Mouse (Mus musculus) olfactory bulb, adult 2 months (tissue): ENCODE data around the gene Acbd7.

Source experiments
- CTCF ChIP-seq: fragments of 200-500 bp; IDR thresholded peaks from 2 replicates; pipeline ENCODE4 v1.5.1; 2012; ENCODE audit warnings: low read depth, mild to moderate bottlenecking, low read length, moderate library complexity; ENCODE audit not compliant: insufficient read depth
- POLR2A ChIP-seq: fragments of 200-500 bp; IDR thresholded peaks from 2 replicates; pipeline ENCODE4 v1.6.1; 2012; ENCODE audit warnings: mild to moderate bottlenecking, low read depth, low read length, moderate library complexity; ENCODE audit not compliant: insufficient read depth

GRCm38 (mm10) chr2:3348919-3349318 lies 13.0 kb downstream of the Acbd7 start:
- TF ChIP-seq POLR2A (no peak), CTCF (no peak)
